In the genomic region with DNA sequence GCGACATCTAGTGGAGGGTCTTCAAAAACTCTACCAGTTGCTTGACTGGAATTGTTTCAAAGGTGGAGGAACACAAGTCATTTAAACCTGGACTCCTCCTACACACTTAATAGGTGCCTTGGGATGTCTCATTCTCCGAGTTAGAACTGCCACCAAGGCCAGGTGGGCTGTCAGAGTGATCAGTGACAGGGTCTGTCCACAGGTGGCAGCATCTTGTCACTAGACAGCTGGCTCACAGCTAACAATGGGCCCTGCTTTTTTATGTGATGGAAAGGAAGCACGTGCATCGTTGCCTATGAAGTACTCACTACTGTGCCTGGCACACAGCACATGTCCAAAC, we compare ENCODE assay signal across 8 mouse cellular contexts.
DNase-seq lines count a peak whose midpoint lies in the region; ATAC-seq lines count a peak whose summit lies in the region.

No protein-coding gene starts in this region.

- H3K9me3 ChIP-seq in hindbrain, embryonic 10.5 days, result no peaks in the 10 kb centered on the region
- no peaks in the 10 kb centered on the region for H3K9me3 ChIP-seq in hindbrain, embryonic 14.5 days (ENCODE audit: control insufficient read depth, low read length)
- H3K9me3 ChIP-seq in midbrain, embryonic 12.5 days, result no peaks in the 10 kb centered on the region
- H3K9me3 ChIP-seq in midbrain, embryonic 10.5 days (replicated peaks), result no peaks in the 10 kb centered on the region

- ATAC-seq in hindbrain, embryonic 14.5 days (ENCODE audit: low FRiP score), result no peak
- 0 out of 2 replicates have a peak, but pooled peaks have one; percentile 7 for ATAC-seq in midbrain, embryonic 12.5 days (ENCODE audit: low FRiP score, low read depth)
- ATAC-seq in megakaryocyte progenitor cell, adult 5-6 weeks (replicated peaks; ENCODE audit: poor library complexity), result 0 out of 2 replicates have a peak, but pooled peaks have one; percentile 13

- no peak overlapping the region for H3K4me2 ChIP-seq in hindbrain, embryonic 14.5 days (replicated peaks)
- no peak overlapping the region for H3K4me2 ChIP-seq in midbrain, embryonic 12.5 days (replicated peaks)

- peaks cover 29% of the 10 kb centered on the region for H3K4me1 ChIP-seq in hindbrain, embryonic 10.5 days (replicated peaks)
- H3K4me1 ChIP-seq in hindbrain, embryonic 14.5 days (replicated peaks; ENCODE audit: control insufficient read depth, insufficient read depth, low read length), result peaks cover 7% of the 10 kb centered on the region; the same call in 1 of the 2 replicates
- H3K4me1 ChIP-seq in midbrain, embryonic 12.5 days, result peaks cover 13% of the 10 kb centered on the region; the same call in 1 of the 2 replicates
- H3K4me1 ChIP-seq in midbrain, embryonic 10.5 days, result peaks cover 21% of the 10 kb centered on the region

- H3K27ac ChIP-seq in hindbrain, embryonic 10.5 days, result no peak overlapping the region
- H3K27ac ChIP-seq in hindbrain, embryonic 14.5 days, result no peak overlapping the region
- no peak overlapping the region for H3K27ac ChIP-seq in midbrain, embryonic 12.5 days (replicated peaks)
- H3K27ac ChIP-seq in midbrain, embryonic 10.5 days (replicated peaks), result no peak overlapping the region

- no peaks in the 10 kb centered on the region for H3K27me3 ChIP-seq in hindbrain, embryonic 10.5 days (ENCODE audit: insufficient read depth, poor library complexity, severe bottlenecking)
- no peaks in the 10 kb centered on the region for H3K27me3 ChIP-seq in hindbrain, embryonic 14.5 days (ENCODE audit: control insufficient read depth, insufficient read depth, low read length)
- H3K27me3 ChIP-seq in midbrain, embryonic 12.5 days, result no peaks in the 10 kb centered on the region
- H3K27me3 ChIP-seq in midbrain, embryonic 10.5 days (ENCODE audit: low read depth, poor library complexity, severe bottlenecking), result no peaks in the 10 kb centered on the region

- H3K4me3 ChIP-seq in hindbrain, embryonic 10.5 days, result no peak overlapping the region
- H3K4me3 ChIP-seq in hindbrain, embryonic 14.5 days (replicated peaks; ENCODE audit: low read length), result no peak overlapping the region
- no peak overlapping the region for H3K4me3 ChIP-seq in midbrain, embryonic 12.5 days
- no peak overlapping the region for H3K4me3 ChIP-seq in midbrain, embryonic 10.5 days

- 58% methylated on average over 4 of the region's 4 CpGs for WGBS in hindbrain, embryonic 10.5 days
- 33% methylated on average over 4 of the region's 4 CpGs for WGBS in hindbrain, embryonic 14.5 days
- 60% methylated on average over 4 of the region's 4 CpGs for WGBS in midbrain, embryonic 12.5 days
- 61% methylated on average over 4 of the region's 4 CpGs for WGBS in midbrain, embryonic 10.5 days

- no peak overlapping the region for H3K9ac ChIP-seq in hindbrain, embryonic 14.5 days
- H3K9ac ChIP-seq in midbrain, embryonic 12.5 days (replicated peaks), result no peak overlapping the region

- peak; percentile 29 for DNase-seq in hindbrain, embryonic 10.5 days (ENCODE audit: low spot score)
- DNase-seq in hindbrain, embryonic 14.5 days (ENCODE audit: low spot score), result no peak
- no peak for DNase-seq in midbrain, embryonic 10.5 days (ENCODE audit: low spot score)
- DNase-seq in ZHBTc4 (ENCODE audit: low read depth, low spot score), result peak; percentile 61
- DNase-seq in T-cell, adult 2 months (ENCODE audit: low spot score), result no peak
- no peak for DNase-seq in cerebellum, postnatal 36 days

- H3K36me3 ChIP-seq in hindbrain, embryonic 10.5 days, result peaks cover 73% of the 10 kb centered on the region
- H3K36me3 ChIP-seq in hindbrain, embryonic 14.5 days (replicated peaks; ENCODE audit: control insufficient read depth, insufficient read depth), result peaks cover 47% of the 10 kb centered on the region
- peaks cover 57% of the 10 kb centered on the region for H3K36me3 ChIP-seq in midbrain, embryonic 12.5 days
- H3K36me3 ChIP-seq in midbrain, embryonic 10.5 days, result peaks cover 73% of the 10 kb centered on the region

Comparison
In these comparisons a context has a peak if more than half of its experiments do, and no peak if none do; other contexts are left out.
1. DNase-seq: peak in hindbrain, embryonic 10.5 days (single experiment) and ZHBTc4 (single experiment); none in hindbrain, embryonic 14.5 days (single experiment), midbrain, embryonic 10.5 days (single experiment), T-cell, adult 2 months (single experiment) and cerebellum, postnatal 36 days (0 of 2).